Mouse (Mus musculus): ENCODE results near the gene Umad1. TPM values are rescaled to one million over a fixed set of nuclear protein-coding genes. Genes with fewer than 3 reads are reported as not detected.
A peak's percentile ranks its signal among the peaks of the same experiment; 100 is the strongest.

Gene Umad1
- polyA plus RNA-seq, 1 experiment from 2014 or later = 28.3 TPM

GRCm38 (mm10) chr6:8441814-8442213, 182.7 kb downstream of the Umad1 start:
- Histone ChIP-seq H3K4me3 (ENCODE audit: low read depth, low read length) (no peak overlapping the region), H3K4me2 (replicated peaks; ENCODE audit: low read depth, low read length) (no peak overlapping the region), H3K4me1 (ENCODE audit: control insufficient read depth, insufficient read depth, low read length) (no peaks in the 10 kb centered on the region; the same call in 1 of the 2 replicates), H3K9me3 (ENCODE audit: control insufficient read depth, low read depth, low read length) (no peaks in the 10 kb centered on the region), H3K27ac (ENCODE audit: low read length) (no peak overlapping the region), H3K27me3 (ENCODE audit: control insufficient read depth, insufficient read depth, low read length) (no peaks in the 10 kb centered on the region), H3K36me3 (ENCODE audit: control insufficient read depth, insufficient read depth, low read length) (no peaks in the 10 kb centered on the region), H3K9ac (replicated peaks; ENCODE audit: low read depth, low read length) (no peak overlapping the region)
- ATAC-seq (ENCODE audit: insufficient number of reproducible peaks, insufficient read depth, low FRiP score, low read depth) = no peak
- WGBS = 92% methylated on average over 3 of the region's 3 CpGs

- Histone ChIP-seq H3K36me3 (ENCODE audit: control insufficient read depth, insufficient read depth, low read length) (no peaks in the 10 kb centered on the region), H3K4me2 (replicated peaks; ENCODE audit: low read depth, low read length) (no peak overlapping the region), H3K27me3 (ENCODE audit: control insufficient read depth, insufficient read depth, low read length) (no peaks in the 10 kb centered on the region), H3K9me3 (ENCODE audit: control insufficient read depth, low read depth, low read length) (no peaks in the 10 kb centered on the region), H3K4me1 (ENCODE audit: control insufficient read depth, insufficient read depth, low read length) (no peaks in the 10 kb centered on the region; the same call in 1 of the 2 replicates), H3K4me3 (ENCODE audit: low read depth, low read length) (no peak overlapping the region), H3K9ac (replicated peaks; ENCODE audit: low read depth, low read length) (no peak overlapping the region), H3K27ac (ENCODE audit: low read length) (0 out of 2 replicates have a peak overlapping the region, but pooled peaks have one; percentile 22)
- WGBS = 54% methylated on average over 5 of the region's 5 CpGs
- ATAC-seq (ENCODE audit: insufficient number of reproducible peaks, insufficient read depth, low FRiP score, low read depth) = peak; percentile 65; the same call in 1 of the 2 replicates
These were observed 187.7 kb downstream of the Umad1 start for GRCm38 (mm10) chr6:8446786-8447185.

- no peaks in the 10 kb centered on the region for H3K36me3 ChIP-seq (ENCODE audit: control insufficient read depth, insufficient read depth, low read length)
- WGBS = 84% methylated on average over 5 of the region's 5 CpGs
- no peak overlapping the region for H3K4me3 ChIP-seq (ENCODE audit: low read depth, low read length)
- no peak overlapping the region for H3K4me2 ChIP-seq (replicated peaks; ENCODE audit: low read depth, low read length)
- H3K9me3 ChIP-seq (ENCODE audit: control insufficient read depth, low read depth, low read length) = peaks cover 7% of the 10 kb centered on the region; the same call in 1 of the 2 replicates
- no peak for ATAC-seq (ENCODE audit: insufficient number of reproducible peaks, insufficient read depth, low FRiP score, low read depth)
- no peak overlapping the region for H3K9ac ChIP-seq (replicated peaks; ENCODE audit: low read depth, low read length)
- no peaks in the 10 kb centered on the region for H3K27me3 ChIP-seq (ENCODE audit: control insufficient read depth, insufficient read depth, low read length)
- no peak overlapping the region for H3K27ac ChIP-seq (ENCODE audit: low read length)
- H3K4me1 ChIP-seq (ENCODE audit: control insufficient read depth, insufficient read depth, low read length) = no peaks in the 10 kb centered on the region
These were observed 196.5 kb downstream of the Umad1 start for GRCm38 (mm10) chr6:8455599-8455998.

GRCm38 (mm10) chr6:8458596-8458995, 199.5 kb downstream of the Umad1 start:
- Histone ChIP-seq H3K4me1 (ENCODE audit: control insufficient read depth, insufficient read depth, low read length) (no peaks in the 10 kb centered on the region), H3K4me3 (ENCODE audit: low read depth, low read length) (no peak overlapping the region), H3K9ac (replicated peaks; ENCODE audit: low read depth, low read length) (no peak overlapping the region), H3K27me3 (ENCODE audit: control insufficient read depth, insufficient read depth, low read length) (no peaks in the 10 kb centered on the region), H3K4me2 (replicated peaks; ENCODE audit: low read depth, low read length) (no peak overlapping the region), H3K36me3 (ENCODE audit: control insufficient read depth, insufficient read depth, low read length) (no peaks in the 10 kb centered on the region), H3K9me3 (ENCODE audit: control insufficient read depth, low read depth, low read length) (peaks cover 2% of the 10 kb centered on the region; the same call in 1 of the 2 replicates), H3K27ac (ENCODE audit: low read length) (no peak overlapping the region)
- no peak for ATAC-seq (ENCODE audit: insufficient number of reproducible peaks, insufficient read depth, low FRiP score, low read depth)
- 87% methylated on average over 4 of the region's 4 CpGs for WGBS

- Histone ChIP-seq H3K9me3 (ENCODE audit: control insufficient read depth, low read depth, low read length) (no peaks in the 10 kb centered on the region), H3K4me3 (ENCODE audit: low read depth, low read length) (no peak overlapping the region), H3K27me3 (ENCODE audit: control insufficient read depth, insufficient read depth, low read length) (no peaks in the 10 kb centered on the region), H3K4me2 (replicated peaks; ENCODE audit: low read depth, low read length) (no peak overlapping the region), H3K36me3 (ENCODE audit: control insufficient read depth, insufficient read depth, low read length) (no peaks in the 10 kb centered on the region), H3K27ac (ENCODE audit: low read length) (no peak overlapping the region), H3K4me1 (ENCODE audit: control insufficient read depth, insufficient read depth, low read length) (no peaks in the 10 kb centered on the region), H3K9ac (replicated peaks; ENCODE audit: low read depth, low read length) (no peak overlapping the region)
- ATAC-seq (ENCODE audit: insufficient number of reproducible peaks, insufficient read depth, low FRiP score, low read depth) = no peak
- 75% methylated on average over 2 of the region's 2 CpGs for WGBS
These were observed 203.4 kb downstream of the Umad1 start for GRCm38 (mm10) chr6:8462447-8462846.

GRCm38 (mm10) chr6:8465388-8465787, 206.3 kb downstream of the Umad1 start:
- H3K4me2 ChIP-seq (replicated peaks; ENCODE audit: low read depth, low read length) = no peak overlapping the region
- no peak for ATAC-seq (ENCODE audit: insufficient number of reproducible peaks, insufficient read depth, low FRiP score, low read depth)

GRCm38 (mm10) chr6:8465985-8466384, 206.9 kb downstream of the Umad1 start:
- no peaks in the 10 kb centered on the region for H3K4me1 ChIP-seq (ENCODE audit: control insufficient read depth, insufficient read depth, low read length)
- H3K9ac ChIP-seq (replicated peaks; ENCODE audit: low read depth, low read length) = no peak overlapping the region
- 55% methylated on average over 5 of the region's 5 CpGs for WGBS
- no peak overlapping the region for H3K4me3 ChIP-seq (ENCODE audit: low read depth, low read length)
- ATAC-seq (ENCODE audit: insufficient number of reproducible peaks, insufficient read depth, low FRiP score, low read depth) = peak; percentile 73
- H3K4me2 ChIP-seq (replicated peaks; ENCODE audit: low read depth, low read length) = no peak overlapping the region
- H3K36me3 ChIP-seq (ENCODE audit: control insufficient read depth, insufficient read depth, low read length) = no peaks in the 10 kb centered on the region
- H3K9me3 ChIP-seq (ENCODE audit: control insufficient read depth, low read depth, low read length) = no peaks in the 10 kb centered on the region
- no peak overlapping the region for H3K27ac ChIP-seq (ENCODE audit: low read length)
- no peaks in the 10 kb centered on the region for H3K27me3 ChIP-seq (ENCODE audit: control insufficient read depth, insufficient read depth, low read length)

More at GRCm38 (mm10) chr6:8465388-8465787, 206.3 kb downstream of the Umad1 start:
- H3K36me3 ChIP-seq (ENCODE audit: control insufficient read depth, insufficient read depth, low read length) = no peaks in the 10 kb centered on the region
- no peaks in the 10 kb centered on the region for H3K4me1 ChIP-seq (ENCODE audit: control insufficient read depth, insufficient read depth, low read length)
- no peak overlapping the region for H3K4me3 ChIP-seq (ENCODE audit: low read depth, low read length)
- no peak overlapping the region for H3K9ac ChIP-seq (replicated peaks; ENCODE audit: low read depth, low read length)
- H3K27ac ChIP-seq (ENCODE audit: low read length) = no peak overlapping the region
- no peaks in the 10 kb centered on the region for H3K27me3 ChIP-seq (ENCODE audit: control insufficient read depth, insufficient read depth, low read length)
- H3K9me3 ChIP-seq (ENCODE audit: control insufficient read depth, low read depth, low read length) = no peaks in the 10 kb centered on the region
- WGBS = 81% methylated on average over 1 of the region's 1 CpGs

GRCm38 (mm10) chr6:8467667-8468337, 208.7 kb downstream of the Umad1 start:
- H3K27me3 ChIP-seq (ENCODE audit: control insufficient read depth, insufficient read depth, low read length) = no peaks in the 10 kb centered on the region
- no peak overlapping the region for H3K4me3 ChIP-seq (ENCODE audit: low read depth, low read length)
- no peak overlapping the region for H3K27ac ChIP-seq (ENCODE audit: low read length)
- no peaks in the 10 kb centered on the region for H3K36me3 ChIP-seq (ENCODE audit: control insufficient read depth, insufficient read depth, low read length)
- H3K9ac ChIP-seq (replicated peaks; ENCODE audit: low read depth, low read length) = no peak overlapping the region
- no peaks in the 10 kb centered on the region for H3K9me3 ChIP-seq (ENCODE audit: control insufficient read depth, low read depth, low read length)
- no peak for ATAC-seq (ENCODE audit: insufficient number of reproducible peaks, insufficient read depth, low FRiP score, low read depth)
- WGBS = 71% methylated on average over 10 of the region's 10 CpGs
- H3K4me1 ChIP-seq (ENCODE audit: control insufficient read depth, insufficient read depth, low read length) = no peaks in the 10 kb centered on the region
- H3K4me2 ChIP-seq (replicated peaks; ENCODE audit: low read depth, low read length) = no peak overlapping the region

GRCm38 (mm10) chr6:8469918-8470317, 210.8 kb downstream of the Umad1 start:
- H3K4me3 ChIP-seq (ENCODE audit: low read depth, low read length) = no peak overlapping the region
- no peaks in the 10 kb centered on the region for H3K36me3 ChIP-seq (ENCODE audit: control insufficient read depth, insufficient read depth, low read length)
- H3K4me1 ChIP-seq (ENCODE audit: control insufficient read depth, insufficient read depth, low read length) = peaks cover 10% of the 10 kb centered on the region
- H3K9me3 ChIP-seq (ENCODE audit: control insufficient read depth, low read depth, low read length) = no peaks in the 10 kb centered on the region
- WGBS = 97% methylated on average over 3 of the region's 3 CpGs
- H3K27ac ChIP-seq (ENCODE audit: low read length) = no peak overlapping the region
- no peak overlapping the region for H3K4me2 ChIP-seq (replicated peaks; ENCODE audit: low read depth, low read length)
- H3K27me3 ChIP-seq (ENCODE audit: control insufficient read depth, insufficient read depth, low read length) = no peaks in the 10 kb centered on the region
- no peak overlapping the region for H3K9ac ChIP-seq (replicated peaks; ENCODE audit: low read depth, low read length)
- ATAC-seq (ENCODE audit: insufficient number of reproducible peaks, insufficient read depth, low FRiP score, low read depth) = no peak

All from stomach, embryonic 14.5 days (tissue).